Mouse (Mus musculus) ovary, adult 18-20 months (tissue): ENCODE data around the gene Defa37.
"Not testable (repeated sequence)": the region's sequence is repeated elsewhere in the genome, so short reads cannot be mapped to it uniquely, and the experiment has no call there.

Source experiments
- DNase-seq: peaks from one replicate; pipeline ENCODE4 v3.0.0; 2022; ENCODE audit warnings: low spot score, mixed read lengths

Defa37 gene

DNA sequence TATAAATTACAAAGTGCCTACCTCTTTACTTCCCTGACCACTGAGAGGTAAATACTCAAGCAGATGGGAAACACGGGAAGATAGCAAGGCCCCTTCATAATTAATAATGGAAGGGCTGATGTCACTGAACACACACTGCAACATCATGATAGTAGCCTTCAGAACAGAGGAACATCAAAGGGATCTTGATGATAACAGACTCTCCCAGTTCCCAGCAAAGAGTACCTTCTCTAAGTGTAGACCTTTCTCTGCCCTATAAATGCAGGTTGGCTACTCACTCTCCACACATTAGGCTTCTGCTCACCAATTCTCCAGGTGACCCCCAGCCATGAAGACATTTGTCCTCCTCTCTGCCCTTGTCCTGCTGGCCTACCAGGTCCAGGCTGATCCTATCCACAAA is at the start of gene Defa37:
Gene Defa37, plus strand, starts transcription at position 301 of the 400 bp plus-strand sequence.
- not testable (repeated sequence) for DNase-seq

DNA sequence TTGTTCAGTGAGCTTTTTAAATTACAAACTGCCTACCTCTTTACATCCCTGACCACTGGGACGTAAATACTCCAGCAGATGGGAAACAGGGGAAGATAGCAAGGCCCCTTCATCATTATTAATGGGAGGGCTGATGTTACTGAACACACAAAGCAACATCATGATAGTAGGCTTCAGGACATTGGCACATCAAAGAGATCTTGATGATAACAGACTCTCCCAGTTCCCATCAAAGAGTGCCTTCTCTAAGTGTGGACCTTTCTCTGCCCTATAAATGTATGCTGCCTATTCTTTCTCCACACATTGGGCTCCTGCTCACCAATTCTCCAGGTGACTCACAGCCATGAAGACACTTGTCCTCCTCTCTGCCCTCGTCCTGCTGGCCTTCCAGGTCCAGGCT is 36.5 kb upstream of the Defa37 start, which contains the start of gene Defa32:
Gene Defa32, plus strand, starts transcription at position 301 of the 400 bp plus-strand sequence.
- not testable (repeated sequence) for DNase-seq

GRCm38 (mm10) chr8:21582706-21583105 is 17.5 kb downstream of the Defa37 start, which contains the start of gene Defa28:
Gene Defa28 (plus strand): TSS chr8:21583006.
- not testable (repeated sequence) for DNase-seq

- not testable (repeated sequence) for DNase-seq
These were observed 29.2 kb downstream of the Defa37 start, which contains the start of gene Gm7861 for GRCm38 (mm10) chr8:21594408-21594807. Gene Gm7861 (minus strand): TSS chr8:21594508.
